Mouse (Mus musculus): ENCODE results near the gene Rbx1.

- TF ChIP-seq CTCF (IDR thresholded peaks at IDR 0.05; ENCODE audit: extremely low read depth, insufficient read length, insufficient replicate concordance, low read depth, low read length) = no peak
- TF ChIP-seq POLR2A (IDR thresholded peaks at IDR 0.05; ENCODE audit: low read depth, low read length) = no peak
These were observed 34.9 kb upstream of the Rbx1 start for GRCm38 (mm10) chr15:81431195-81431594.
